In the genomic region with DNA sequence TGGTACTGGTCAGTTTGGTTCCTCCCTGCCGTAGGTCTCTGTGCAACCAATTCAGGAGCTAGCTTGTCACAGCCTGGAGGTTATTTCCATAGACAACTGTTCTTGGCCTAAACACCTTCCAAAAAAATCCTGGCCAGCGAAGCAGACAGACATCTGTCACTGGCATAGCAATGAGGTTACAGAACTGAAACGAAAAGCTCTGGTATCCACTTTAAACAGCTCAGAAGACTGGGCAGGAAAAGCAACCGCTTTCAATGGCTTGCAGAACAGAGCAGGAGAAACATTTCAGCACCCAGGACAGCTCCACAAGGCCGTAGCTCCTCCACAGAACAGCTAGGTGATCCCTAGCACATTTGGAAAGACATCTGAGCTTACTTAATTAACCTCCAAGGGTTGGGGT, we compare ENCODE assay signal across 9 mouse cellular contexts.
DNase-seq lines count a peak whose midpoint lies in the region; ATAC-seq and TF ChIP-seq lines count a peak whose summit lies in the region.
"Had no signal": no experiment of that assay in that cellular context is flagged by ENCODE, and none has a peak within 500 bp of the region (broad histone marks: within the 10 kb centered on the region; RNA-seq: fewer than 3 reads in every experiment).

No protein-coding gene starts in this region.

- ATAC-seq in limb, embryonic 11.5 days (ENCODE audit: insufficient number of reproducible peaks, low FRiP score, low TSS enrichment, low read depth): no peak
- ATAC-seq in stomach, postnatal 0 days (ENCODE audit: low FRiP score, low TSS enrichment): no peak

- H3K4me2 ChIP-seq in limb, embryonic 11.5 days (ENCODE audit: low read depth, severe bottlenecking): no peak overlapping the region
- H3K4me2 ChIP-seq in stomach, postnatal 0 days (replicated peaks; ENCODE audit: low read depth): no peak overlapping the region
- H3K4me2 ChIP-seq: hindbrain, embryonic 15.5 days had no signal

- H3K4me3 ChIP-seq in limb, embryonic 11.5 days (ENCODE audit: low read depth, low read length): no peak overlapping the region
- H3K4me3 ChIP-seq in stomach, postnatal 0 days (ENCODE audit: low read depth, low read length): no peak overlapping the region
- H3K4me3 ChIP-seq: hindbrain, embryonic 15.5 days had no signal

- H3K27me3 ChIP-seq in limb, embryonic 11.5 days (ENCODE audit: control insufficient read depth, insufficient read depth, low read length): no peaks in the 10 kb centered on the region
- no peaks in the 10 kb centered on the region for H3K27me3 ChIP-seq in stomach, postnatal 0 days (ENCODE audit: control insufficient read depth, insufficient read depth, low read length)

- no peaks in the 10 kb centered on the region for H3K4me1 ChIP-seq in limb, embryonic 11.5 days (ENCODE audit: control insufficient read depth, insufficient read depth, low read length)
- no peaks in the 10 kb centered on the region for H3K4me1 ChIP-seq in stomach, postnatal 0 days (replicated peaks; ENCODE audit: control insufficient read depth, insufficient read depth)
- H3K4me1 ChIP-seq: hindbrain, embryonic 15.5 days had no signal

- no peak overlapping the region for H3K9ac ChIP-seq in limb, embryonic 11.5 days (ENCODE audit: low read length)
- no peak overlapping the region for H3K9ac ChIP-seq in stomach, postnatal 0 days (ENCODE audit: low read length)
- H3K9ac ChIP-seq: hindbrain, embryonic 15.5 days had no signal

- no peaks in the 10 kb centered on the region for H3K9me3 ChIP-seq in limb, embryonic 11.5 days (ENCODE audit: control insufficient read depth, low read length)
- no peaks in the 10 kb centered on the region for H3K9me3 ChIP-seq in stomach, postnatal 0 days (ENCODE audit: control insufficient read depth, low read length)
- H3K9me3 ChIP-seq: hindbrain, embryonic 15.5 days had no signal

- peak; percentile 56 for DNase-seq in gastrocnemius, postnatal 10 days
- no peak for DNase-seq in gastrocnemius, adult 8-10 months (ENCODE audit: low spot score in 2 of 2)
- peak; percentile 51 to 76 for DNase-seq in spleen, postnatal 4 days (ENCODE audit: low spot score in 2 of 2)
- no peak for DNase-seq in spleen, adult 12 weeks (ENCODE audit: low spot score)
- peak; percentile 83 for DNase-seq in embryo, embryonic 11 days
- peak; percentile 86 for DNase-seq in limb, embryonic 11.5 days (ENCODE audit: low spot score)
- peak; percentile 65 for DNase-seq in stomach, postnatal 0 days (ENCODE audit: low spot score)
- no peak for DNase-seq in left cerebral cortex, postnatal 25 days (ENCODE audit: low spot score in 2 of 2)

- TF ChIP-seq EP300 in stomach, postnatal 0 days (optimal IDR thresholded peaks at IDR 0.05): no peak

- H3K36me3 ChIP-seq in limb, embryonic 11.5 days (ENCODE audit: control insufficient read depth, insufficient read depth, low read length): no peaks in the 10 kb centered on the region
- H3K36me3 ChIP-seq in stomach, postnatal 0 days (ENCODE audit: control insufficient read depth, insufficient read depth, low read length): no peaks in the 10 kb centered on the region
- H3K36me3 ChIP-seq: hindbrain, embryonic 15.5 days had no signal

- 40% methylated on average over 5 of the region's 5 CpGs for WGBS in limb, embryonic 11.5 days
- WGBS in stomach, postnatal 0 days: 38% methylated on average over 5 of the region's 5 CpGs

- no peak for TF ChIP-seq CTCF in stomach, postnatal 0 days (IDR thresholded peaks at IDR 0.05; ENCODE audit: low read depth)

- intact Hi-C loops in left cerebral cortex, postnatal 25 days (cut with DNase I): loop anchor here (5.0 kb wide), 2 partner anchors 136 to 179 kb away; no protein-coding TSS in a partner anchor

- H3K27ac ChIP-seq in limb, embryonic 11.5 days (replicated peaks; ENCODE audit: low read depth, low read length): no peak overlapping the region
- no peak overlapping the region for H3K27ac ChIP-seq in stomach, postnatal 0 days (replicated peaks)
- H3K27ac ChIP-seq: hindbrain, embryonic 15.5 days had no signal

Comparison
In these comparisons a context has a peak if more than half of its experiments do, and no peak if none do; other contexts are left out.
1. DNase-seq: peak in gastrocnemius, postnatal 10 days (single experiment), spleen, postnatal 4 days (2 of 2), embryo, embryonic 11 days (single experiment), limb, embryonic 11.5 days (single experiment) and stomach, postnatal 0 days (single experiment); none in gastrocnemius, adult 8-10 months (0 of 2), spleen, adult 12 weeks (single experiment) and left cerebral cortex, postnatal 25 days (0 of 2).